Mouse (Mus musculus) stomach, embryonic 14.5 days (tissue): ENCODE measurements around the gene Iqschfp. TPM values are rescaled to one million over a fixed set of nuclear protein-coding genes. Genes with fewer than 3 reads are reported as not detected.

Experiments used
- ATAC-seq: fragments of 200-750 bp; cut with Nextera tagmentation; 2 replicates; pipeline ENCODE4 v1.8.0; 2017; ENCODE audit warnings: low read depth, moderate TSS enrichment; ENCODE audit not compliant: insufficient number of reproducible peaks, insufficient read depth, low FRiP score
- H3K27ac ChIP-seq: fragments of 300-500 bp; sonication (generic); 2 replicates; pipeline ENCODE4 v1.5.1; 2014; ENCODE audit warnings: mild to moderate bottlenecking, low read length, moderate library complexity, mixed read lengths
- H3K27me3 ChIP-seq: fragments of 300-500 bp; sonication (generic); 2 replicates; pipeline ENCODE4 v1.6.1; 2014; ENCODE audit warnings: low read length, control low read depth, mixed read lengths; ENCODE audit not compliant: control insufficient read depth, insufficient read depth
- H3K36me3 ChIP-seq: fragments of 300-500 bp; sonication (generic); 2 replicates; pipeline ENCODE4 v1.6.1; 2014; ENCODE audit warnings: mild to moderate bottlenecking, control low read depth, low read length, moderate library complexity, mixed read lengths; ENCODE audit not compliant: control insufficient read depth, insufficient read depth
- H3K4me1 ChIP-seq: fragments of 300-500 bp; sonication (generic); 2 replicates; pipeline ENCODE4 v1.6.1; 2014; ENCODE audit warnings: low read length, control low read depth, mixed read lengths; ENCODE audit not compliant: control insufficient read depth, insufficient read depth
- H3K4me2 ChIP-seq: fragments of 300-500 bp; sonication (generic); replicated peaks from 2 replicates; pipeline ENCODE4 v1.6.1; 2014; ENCODE audit warnings: low read depth, low read length, control low read depth
- H3K4me3 ChIP-seq: fragments of 300-500 bp; sonication (generic); 2 replicates; pipeline ENCODE4 v1.5.1; 2014; ENCODE audit warnings: low read depth, low read length, control low read depth
- H3K9ac ChIP-seq: fragments of 300-500 bp; sonication (generic); replicated peaks from 2 replicates; pipeline ENCODE4 v1.6.1; 2014; ENCODE audit warnings: low read depth, mild to moderate bottlenecking, control low read depth, low read length, moderate library complexity, mixed read lengths
- H3K9me3 ChIP-seq: fragments of 300-500 bp; sonication (generic); 2 replicates; pipeline ENCODE4 v1.6.1; 2016; ENCODE audit warnings: low read depth, low read length, control low read depth; ENCODE audit not compliant: control insufficient read depth
- WGBS: fragments of 180-500 bp; shearing (Covaris S2); extraction: QIAGEN DNeasy Blood & Tissue Kit; methylation state at CpG from one replicate; pipeline ENCODE4 v1.1.7; 2014; 5-methylcytosine and 5-hydroxymethylcytosine counted together
- polyA plus RNA-seq: library from polyadenylated mRNA; unstranded; fragments of >200 nt; fragmentation: Nextera tagmentation; extraction: Ambion mirVana; gene quantifications from 2 replicates; pipeline ENCODE4 v1.2.1, GENCODE M21; 2014

The Iqschfp gene
- polyA plus RNA-seq, 1 experiment from 2014 or later, result 0.20 TPM

- no peak for ATAC-seq
Measured at GRCm38 (mm10) chr3:68595316-68595925, 703.4 kb downstream of the Iqschfp start.

GRCm38 (mm10) chr3:68596938-68597337 lies 704.9 kb downstream of the Iqschfp start:
- Histone ChIP-seq H3K36me3 (no peaks in the 10 kb centered on the region), H3K27me3 (no peaks in the 10 kb centered on the region), H3K9ac (no peak overlapping the region), H3K4me1 (peaks cover 5% of the 10 kb centered on the region; the same call in 1 of the 2 replicates), H3K4me3 (no peak overlapping the region), H3K4me2 (no peak overlapping the region), H3K9me3 (no peaks in the 10 kb centered on the region), H3K27ac (no peak overlapping the region)
- no peak for ATAC-seq
- WGBS, result 87% methylated on average over 4 of the region's 4 CpGs

More at GRCm38 (mm10) chr3:68595316-68595925, 703.4 kb downstream of the Iqschfp start:
- Histone ChIP-seq H3K9ac (no peak overlapping the region), H3K4me3 (no peak overlapping the region), H3K9me3 (no peaks in the 10 kb centered on the region), H3K27me3 (no peaks in the 10 kb centered on the region), H3K27ac (no peak overlapping the region), H3K36me3 (no peaks in the 10 kb centered on the region), H3K4me1 (peaks cover 12% of the 10 kb centered on the region), H3K4me2 (no peak overlapping the region)
- 60% methylated on average over 10 of the region's 10 CpGs for WGBS

GRCm38 (mm10) chr3:68602891-68603290 lies 710.9 kb downstream of the Iqschfp start:
- Histone ChIP-seq H3K9me3 (no peaks in the 10 kb centered on the region), H3K4me1 (no peaks in the 10 kb centered on the region), H3K27ac (no peak overlapping the region), H3K27me3 (no peaks in the 10 kb centered on the region), H3K36me3 (no peaks in the 10 kb centered on the region), H3K9ac (no peak overlapping the region), H3K4me2 (no peak overlapping the region), H3K4me3 (no peak overlapping the region)
- no peak for ATAC-seq
- 90% methylated on average over 9 of the region's 9 CpGs for WGBS

GRCm38 (mm10) chr3:68604467-68604866 lies 712.4 kb downstream of the Iqschfp start:
- no peaks in the 10 kb centered on the region for H3K9me3 ChIP-seq
- H3K27me3 ChIP-seq, result no peaks in the 10 kb centered on the region
- H3K36me3 ChIP-seq, result no peaks in the 10 kb centered on the region
- no peak overlapping the region for H3K27ac ChIP-seq
- H3K4me2 ChIP-seq, result no peak overlapping the region
- no peaks in the 10 kb centered on the region for H3K4me1 ChIP-seq
- WGBS, result 69% methylated on average over 10 of the region's 10 CpGs
- no peak overlapping the region for H3K4me3 ChIP-seq
- no peak for ATAC-seq
- no peak overlapping the region for H3K9ac ChIP-seq

GRCm38 (mm10) chr3:68604962-68605361 lies 712.9 kb downstream of the Iqschfp start:
- Histone ChIP-seq H3K27me3 (no peaks in the 10 kb centered on the region), H3K4me2 (no peak overlapping the region), H3K4me3 (no peak overlapping the region), H3K9ac (no peak overlapping the region), H3K9me3 (no peaks in the 10 kb centered on the region), H3K4me1 (no peaks in the 10 kb centered on the region), H3K36me3 (no peaks in the 10 kb centered on the region), H3K27ac (no peak overlapping the region)
- ATAC-seq, result no peak
- 85% methylated on average over 10 of the region's 10 CpGs for WGBS

GRCm38 (mm10) chr3:68605942-68606603 lies 714.0 kb downstream of the Iqschfp start:
- no peak for ATAC-seq
- H3K4me2 ChIP-seq, result no peak overlapping the region
- H3K36me3 ChIP-seq, result no peaks in the 10 kb centered on the region
- no peak overlapping the region for H3K4me3 ChIP-seq
- H3K9me3 ChIP-seq, result no peaks in the 10 kb centered on the region
- H3K9ac ChIP-seq, result no peak overlapping the region
- no peak overlapping the region for H3K27ac ChIP-seq
- WGBS, result 70% methylated on average over 7 of the region's 7 CpGs
- H3K27me3 ChIP-seq, result no peaks in the 10 kb centered on the region
- H3K4me1 ChIP-seq, result no peaks in the 10 kb centered on the region

- Histone ChIP-seq H3K4me1 (no peaks in the 10 kb centered on the region), H3K9ac (no peak overlapping the region), H3K27me3 (no peaks in the 10 kb centered on the region), H3K4me3 (no peak overlapping the region), H3K27ac (no peak overlapping the region), H3K36me3 (no peaks in the 10 kb centered on the region), H3K4me2 (no peak overlapping the region), H3K9me3 (no peaks in the 10 kb centered on the region)
- ATAC-seq, result no peak
- WGBS, result 92% methylated on average over 8 of the region's 8 CpGs
Measured at GRCm38 (mm10) chr3:68606730-68607129, 714.7 kb downstream of the Iqschfp start.

GRCm38 (mm10) chr3:68607336-68607735 lies 715.3 kb downstream of the Iqschfp start:
- H3K4me1 ChIP-seq, result no peaks in the 10 kb centered on the region
- no peak overlapping the region for H3K4me3 ChIP-seq
- no peaks in the 10 kb centered on the region for H3K36me3 ChIP-seq
- 88% methylated on average over 8 of the region's 8 CpGs for WGBS
- H3K27ac ChIP-seq, result no peak overlapping the region
- no peak overlapping the region for H3K9ac ChIP-seq
- H3K4me2 ChIP-seq, result no peak overlapping the region
- no peaks in the 10 kb centered on the region for H3K27me3 ChIP-seq
- H3K9me3 ChIP-seq, result no peaks in the 10 kb centered on the region
- ATAC-seq, result no peak
